Mouse (Mus musculus): ENCODE results near the gene Gm20390.

Gm20390 gene

DNA sequence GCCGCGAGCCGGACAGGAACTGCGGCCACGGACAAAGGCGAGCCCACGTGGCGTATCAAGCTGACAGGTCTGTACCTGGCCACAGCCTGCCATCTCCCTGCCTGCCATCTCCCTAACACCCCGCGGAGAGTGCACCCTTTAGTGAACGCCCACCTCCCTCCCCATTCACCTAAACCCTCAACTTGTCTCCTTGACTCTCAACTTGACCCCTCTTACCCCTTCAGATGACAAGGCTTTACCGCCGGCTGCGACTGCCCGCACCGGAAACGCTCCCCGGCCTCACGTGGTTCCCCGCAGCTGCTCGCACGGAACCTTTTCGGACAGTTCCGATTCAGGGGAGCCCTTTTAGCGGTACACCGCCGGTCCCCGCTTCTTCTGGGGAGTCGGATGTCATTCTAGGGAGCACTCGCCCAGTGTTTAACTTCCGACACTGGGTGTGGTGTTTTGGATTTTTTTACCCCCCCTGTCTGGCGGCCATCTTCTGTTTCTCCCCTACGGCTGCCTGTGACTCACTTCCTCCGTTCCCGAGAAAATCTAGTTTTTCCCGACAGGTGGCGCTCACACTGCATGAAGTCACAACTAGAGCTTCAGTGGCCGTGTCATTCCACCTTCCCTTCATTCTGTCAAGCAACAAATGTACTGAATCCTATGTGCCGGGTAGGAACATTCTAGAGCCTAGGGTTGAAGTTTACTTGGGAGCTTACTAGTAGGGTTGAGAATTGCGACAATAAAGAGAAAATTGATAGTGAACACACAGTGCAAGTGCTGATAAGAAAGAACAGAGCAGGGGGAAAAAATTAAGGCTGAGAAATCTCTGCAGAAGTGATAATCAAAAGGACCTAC is at the start of gene Gm20390, which contains the start of gene Nme1:
TSS of gene Gm20390 (minus strand) at position 289 of the 843 bp plus-strand sequence.
TSS of gene Nme1 (minus strand) at position 517 of the 843 bp plus-strand sequence.
- DNase-seq = peak; percentile 98 to 99

DNA sequence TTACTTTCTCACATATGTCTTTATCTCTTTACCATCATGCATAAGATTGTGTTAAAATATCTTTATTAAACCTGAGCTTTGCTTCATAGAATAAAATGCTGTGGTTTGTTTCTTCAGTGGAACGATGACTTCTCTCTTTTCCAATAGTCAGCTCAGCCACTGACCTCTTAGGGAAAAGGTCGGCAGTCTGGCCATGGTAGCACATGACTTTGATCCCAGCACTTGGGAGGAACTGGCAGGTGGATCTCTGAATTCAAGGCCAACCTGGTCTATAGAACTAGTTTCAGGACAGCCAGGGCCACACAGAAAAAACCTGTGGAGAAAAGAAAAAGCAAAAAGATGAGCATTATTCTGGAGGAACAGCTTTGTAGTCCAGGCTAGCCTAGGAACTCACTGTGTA is 35.3 kb upstream of the Gm20390 start:
- no peak for DNase-seq

DNA sequence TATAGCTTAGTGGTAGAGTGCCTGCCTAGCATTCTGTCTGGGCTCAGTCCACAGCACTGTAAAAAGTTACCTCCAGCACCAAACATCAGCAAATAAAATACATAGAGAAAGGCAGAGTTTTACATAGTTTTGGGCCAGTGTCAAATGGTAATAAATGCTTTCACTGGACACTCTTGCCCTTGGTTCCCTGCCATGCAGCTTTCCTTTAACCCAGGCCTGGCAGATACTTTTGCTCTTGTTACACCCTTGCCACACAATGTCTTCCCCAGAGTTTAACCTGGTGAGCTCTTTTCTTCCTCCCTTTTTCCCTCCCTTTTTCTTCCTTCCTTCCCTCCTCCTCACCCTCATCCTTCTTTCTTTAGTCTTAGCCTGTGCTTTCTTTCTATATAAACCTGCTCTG is 31.2 kb upstream of the Gm20390 start:
- DNase-seq = no peak

DNA sequence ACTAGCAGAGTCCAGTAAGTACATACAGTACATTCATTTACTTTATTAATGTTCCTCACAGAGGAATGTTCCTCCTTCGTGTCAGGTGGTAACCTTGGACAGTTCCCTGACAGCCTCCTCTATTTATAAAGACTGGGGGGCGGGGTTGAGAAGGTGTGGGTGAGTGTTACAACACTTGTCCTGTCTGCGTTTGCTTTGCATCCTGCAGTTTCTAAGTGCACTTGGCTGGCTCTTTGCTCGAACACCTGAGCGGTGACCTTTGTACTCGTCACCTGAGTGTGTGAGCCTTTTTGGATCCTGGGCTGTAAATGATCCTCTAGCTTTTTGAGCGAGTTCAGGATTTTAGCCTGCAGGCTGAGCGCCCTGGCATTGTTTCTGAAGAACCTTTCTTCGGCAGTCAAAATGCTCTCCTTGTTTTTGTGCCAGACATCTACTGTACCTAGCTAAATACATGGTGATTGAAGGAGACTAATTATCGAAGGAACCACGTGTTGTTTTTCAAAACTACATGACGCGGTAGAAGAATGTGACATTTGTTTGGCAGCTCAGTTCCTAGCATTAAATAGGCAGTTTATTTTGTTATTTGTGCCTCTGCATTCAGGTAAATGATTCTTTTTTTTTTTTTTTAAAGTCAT is 29.2 kb upstream of the Gm20390 start:
- DNase-seq = peak; percentile 65 to 68

DNA sequence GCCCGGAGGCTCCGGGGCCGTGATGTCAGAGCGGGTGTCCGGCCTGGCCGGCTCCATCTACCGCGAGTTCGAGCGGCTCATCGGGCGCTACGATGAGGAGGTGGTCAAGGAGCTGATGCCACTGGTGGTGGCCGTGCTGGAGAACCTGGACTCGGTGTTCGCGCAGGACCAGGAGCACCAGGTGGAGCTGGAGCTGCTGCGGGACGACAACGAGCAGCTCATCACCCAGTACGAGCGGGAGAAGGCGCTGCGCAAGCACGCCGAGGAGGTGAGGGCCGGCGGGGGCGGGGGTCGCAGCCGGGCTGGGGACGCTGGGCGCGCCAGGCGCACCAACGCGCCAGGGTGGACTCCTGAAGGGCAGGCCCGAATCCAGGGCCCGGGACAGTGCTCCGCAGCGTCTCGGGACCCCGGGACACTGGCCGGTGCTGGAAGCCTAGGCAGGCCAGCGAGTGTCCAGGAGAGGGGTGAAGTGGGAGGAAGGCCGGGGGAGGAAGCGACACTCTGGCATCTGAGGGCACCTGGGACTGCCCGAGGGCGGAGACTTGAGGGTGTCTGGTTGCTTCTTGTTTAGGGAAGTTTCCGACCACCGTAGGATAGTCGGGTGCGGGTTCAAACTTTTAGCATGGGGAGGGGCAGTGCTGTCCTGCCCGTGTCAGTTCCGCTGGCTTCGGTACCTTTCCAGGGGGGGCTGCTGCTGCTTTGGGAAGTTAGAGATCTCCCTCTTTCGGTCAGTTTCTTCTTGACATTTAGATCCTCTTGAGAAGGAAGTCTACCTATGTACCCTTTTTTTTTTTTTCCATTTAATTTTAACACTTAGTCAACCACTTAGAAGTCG is 28.4 kb upstream of the Gm20390 start:
- peak; percentile 76 to 78 for DNase-seq

DNA sequence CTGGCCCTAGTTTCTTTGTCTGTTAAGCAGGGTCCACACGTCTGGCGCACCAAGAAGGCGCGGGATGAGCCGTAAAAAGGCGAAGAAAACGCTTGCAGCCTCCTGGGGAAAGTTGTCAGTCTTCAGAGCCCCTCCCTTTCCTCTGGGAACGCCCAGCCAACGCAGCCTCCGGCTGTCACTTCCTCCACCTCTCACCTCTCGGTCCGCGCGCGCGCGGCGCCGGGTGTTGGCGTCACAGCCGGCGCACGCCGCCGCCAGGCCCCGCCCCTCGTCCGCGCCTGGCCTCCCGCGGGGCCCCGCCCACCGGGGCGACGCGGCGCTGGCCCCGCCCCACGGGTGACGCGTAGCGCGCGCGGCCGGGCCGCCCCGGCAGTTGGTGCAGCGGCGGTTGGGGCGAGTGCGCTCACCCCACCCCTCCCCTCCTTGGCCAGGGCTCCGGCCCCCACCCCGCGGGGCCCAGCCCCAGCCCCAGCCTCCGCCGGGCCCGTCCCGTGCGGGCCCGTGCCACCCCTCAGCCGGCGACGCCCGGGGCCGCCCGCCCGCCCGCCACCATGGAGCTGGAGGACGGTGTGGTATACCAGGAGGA is 27.7 kb upstream of the Gm20390 start, which contains the start of gene Spag9:
TSS of gene Spag9 (plus strand) at position 372 of the 586 bp plus-strand sequence.
- DNase-seq = peak; percentile 95 to 97

DNA sequence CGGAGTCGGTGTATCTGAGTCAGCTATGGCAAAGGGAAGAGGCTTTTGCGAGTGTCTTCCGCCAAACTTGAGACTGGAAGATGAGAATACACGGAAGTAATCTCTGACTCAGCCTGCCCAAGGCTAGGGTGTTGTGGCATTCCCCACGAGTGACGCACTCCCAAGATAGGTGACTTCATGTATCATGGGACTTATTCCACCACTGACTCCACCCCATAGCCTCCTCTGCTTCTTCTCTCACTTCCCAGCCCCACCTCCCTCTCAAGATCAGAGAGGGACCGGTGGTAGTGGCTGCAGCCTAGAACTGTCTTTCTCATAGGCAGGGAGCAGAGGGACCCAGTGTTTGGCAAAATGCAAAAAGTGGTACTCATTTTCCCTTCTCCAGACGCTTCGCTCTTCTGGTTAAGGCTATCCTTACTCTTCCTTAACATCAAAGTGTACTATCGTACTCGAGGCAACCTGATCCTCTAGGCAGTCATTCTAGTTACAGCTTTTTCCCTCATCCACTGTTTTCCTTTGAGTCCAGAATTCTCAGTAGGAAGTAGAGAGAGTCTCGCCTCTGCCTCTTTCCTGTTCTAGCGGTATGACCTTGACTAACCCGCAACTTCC is 27.1 kb upstream of the Gm20390 start:
- DNase-seq = peak; percentile 87 to 91

DNA sequence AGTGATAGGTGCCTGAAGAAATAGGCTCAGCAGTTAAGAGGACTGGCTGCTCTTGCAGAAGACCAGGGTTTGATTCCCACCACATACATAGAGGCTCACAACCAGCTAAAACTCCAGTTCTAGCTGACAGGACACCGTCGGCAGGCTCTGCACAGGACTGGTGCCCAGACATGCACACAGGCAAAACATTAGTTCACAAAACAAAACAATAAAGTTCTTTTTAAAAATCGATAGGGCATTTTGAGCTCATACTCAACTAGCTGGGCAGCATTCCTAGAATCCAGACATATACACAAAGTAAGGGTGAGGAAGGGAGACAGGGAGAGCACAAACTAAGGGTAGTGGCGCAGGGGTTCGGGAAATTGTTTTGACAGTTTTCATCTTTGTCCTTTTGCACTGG is 26.4 kb upstream of the Gm20390 start:
- DNase-seq = peak in 1 of 2 experiments; percentile 15

DNA sequence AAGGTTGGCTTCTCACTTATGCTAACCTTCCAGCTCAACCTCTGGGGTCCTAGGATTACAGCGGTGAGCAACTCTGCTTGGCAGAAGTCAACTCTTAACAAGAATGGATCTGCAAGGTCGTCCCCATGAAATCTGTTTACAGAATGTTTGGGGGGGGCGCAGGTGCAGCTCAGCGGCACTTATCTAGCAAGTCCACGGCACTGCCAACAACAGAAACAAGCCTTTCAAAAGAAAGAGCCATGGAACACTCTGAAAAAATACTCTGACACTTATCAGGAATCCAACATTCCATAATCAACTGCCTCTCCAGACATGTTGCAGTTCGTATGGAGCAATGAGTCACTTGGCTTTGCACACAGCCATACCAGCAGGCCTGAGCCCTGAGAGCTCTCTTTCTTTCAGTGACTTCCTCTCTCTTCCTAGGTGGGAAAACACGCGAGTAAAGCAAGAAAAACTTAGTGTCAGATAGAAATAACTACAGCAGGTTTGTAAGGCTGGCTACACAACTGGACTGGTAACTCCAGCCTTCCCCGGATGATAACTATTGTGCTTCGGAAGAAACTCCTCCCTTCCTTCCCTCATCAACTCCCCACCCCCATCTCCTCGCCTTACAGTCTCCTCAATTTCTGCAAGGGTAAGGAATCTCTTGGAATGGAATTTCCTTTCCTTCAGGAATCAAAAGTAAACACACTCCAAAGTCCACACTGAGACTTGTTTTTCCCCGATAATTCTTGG is 20.4 kb upstream of the Gm20390 start:
- DNase-seq = no peak

DNA sequence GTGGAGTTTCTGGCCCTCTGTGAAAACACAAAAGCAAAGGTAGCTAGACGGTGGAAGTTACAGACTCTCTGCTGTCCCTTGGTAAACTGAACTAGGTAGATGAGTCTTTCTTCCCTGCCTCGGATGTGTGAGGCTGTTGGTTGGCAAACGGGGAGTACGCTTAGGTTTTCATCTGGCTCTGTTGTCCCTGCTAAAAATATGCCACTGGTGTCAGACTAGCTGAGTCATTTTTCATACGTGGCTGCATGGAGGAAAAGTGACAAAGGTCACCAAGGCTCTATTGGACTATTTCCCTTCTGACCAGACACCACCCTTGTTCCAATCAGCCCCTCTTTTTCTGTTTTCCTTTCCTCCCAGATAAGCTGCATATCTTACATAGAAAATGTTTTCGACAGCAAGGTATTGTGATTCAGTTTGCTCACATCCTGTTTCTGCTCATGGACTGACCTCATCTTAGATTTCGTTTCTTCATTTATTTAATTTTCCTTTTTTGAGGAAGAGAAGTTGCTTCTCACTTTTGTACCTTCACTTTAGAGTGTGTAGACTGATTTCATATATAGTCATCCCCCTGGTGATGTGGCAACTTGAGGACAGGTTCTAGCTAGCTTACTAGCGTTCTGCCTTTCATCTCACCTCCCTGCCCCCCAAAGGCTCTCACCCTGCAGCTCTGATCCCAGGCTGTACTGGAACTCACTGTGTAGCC is 19.7 kb upstream of the Gm20390 start:
- DNase-seq = peak; percentile 41 to 47

DNA sequence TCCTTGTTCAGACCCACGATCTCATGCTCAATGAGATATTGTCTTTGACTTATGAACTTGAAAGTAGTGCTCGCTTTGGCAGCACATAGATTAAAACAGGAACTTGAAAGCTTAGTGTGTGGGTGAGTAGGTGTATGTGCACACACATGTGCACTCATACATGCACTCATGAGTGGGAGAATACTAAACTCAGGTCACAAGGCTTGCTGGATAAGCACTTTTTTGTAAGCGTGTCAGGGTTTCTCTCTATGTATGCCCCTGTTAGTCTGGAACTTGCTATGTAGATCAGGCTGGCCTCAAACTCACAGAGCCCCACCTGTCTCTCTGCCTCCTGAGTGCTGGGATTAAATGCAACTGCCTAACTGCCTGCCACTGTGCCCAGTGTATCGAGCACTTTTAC is 18.9 kb upstream of the Gm20390 start:
- peak; percentile 50 to 57 for DNase-seq

DNA sequence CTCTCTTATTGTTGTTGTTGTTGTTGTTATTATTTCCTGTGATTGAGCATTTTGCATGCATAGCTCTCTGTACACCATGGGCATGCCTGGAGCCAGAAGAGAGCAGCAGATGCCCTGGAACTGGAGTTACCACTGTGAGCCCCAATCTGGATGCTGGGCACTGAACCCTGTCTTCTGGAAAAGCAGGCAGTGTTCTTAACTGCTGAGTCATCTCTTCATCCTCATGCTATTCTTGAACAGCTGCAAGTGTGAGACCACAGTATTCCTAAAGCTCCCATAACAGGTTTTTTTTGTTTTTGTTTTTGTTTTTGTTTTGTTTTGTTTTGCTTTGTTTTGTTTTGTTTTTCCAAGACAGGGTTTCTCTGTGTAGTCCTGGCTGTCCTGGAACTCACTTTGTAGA is 18.2 kb upstream of the Gm20390 start:
- DNase-seq = no peak

DNA sequence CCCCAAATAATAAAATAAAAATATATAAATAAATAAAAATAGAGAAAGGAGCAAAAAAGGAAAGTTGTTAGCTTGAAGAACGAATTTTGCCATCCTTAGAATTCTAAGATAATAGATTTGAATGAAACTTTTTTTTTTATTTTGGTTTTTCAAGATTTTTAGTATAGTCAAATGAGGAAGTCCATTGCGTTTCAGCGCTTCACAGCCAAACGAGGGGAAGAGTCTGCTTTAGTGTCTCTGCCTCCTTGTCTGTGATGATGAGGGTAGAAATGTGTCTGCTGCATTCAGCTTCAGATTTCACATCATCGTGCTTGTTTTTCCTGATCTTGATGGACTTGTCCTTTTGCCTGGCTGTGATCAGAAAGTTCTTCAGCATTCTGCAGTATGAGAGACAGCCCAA is 17.2 kb upstream of the Gm20390 start:
- DNase-seq = peak in 1 of 2 experiments; percentile 23

DNA sequence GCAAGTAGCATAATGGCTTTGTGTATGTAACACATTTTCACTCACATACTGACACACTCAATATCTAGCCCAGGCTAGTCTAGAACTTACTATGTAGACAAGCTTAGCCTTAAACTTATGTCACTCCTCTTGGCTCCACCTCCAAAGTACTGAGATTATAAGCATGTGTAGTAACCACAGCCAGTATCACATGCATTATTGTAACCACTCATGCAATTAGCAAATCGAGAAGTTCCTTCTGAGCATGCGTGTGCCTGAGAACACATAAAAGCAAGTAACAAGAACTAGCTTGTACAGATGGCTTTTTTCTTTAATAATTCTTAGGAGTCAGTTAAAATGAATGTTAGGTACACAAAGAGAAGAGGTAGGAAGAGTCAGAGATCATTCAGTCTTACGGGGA is 16.5 kb upstream of the Gm20390 start:
- peak; percentile 64 for DNase-seq

DNA sequence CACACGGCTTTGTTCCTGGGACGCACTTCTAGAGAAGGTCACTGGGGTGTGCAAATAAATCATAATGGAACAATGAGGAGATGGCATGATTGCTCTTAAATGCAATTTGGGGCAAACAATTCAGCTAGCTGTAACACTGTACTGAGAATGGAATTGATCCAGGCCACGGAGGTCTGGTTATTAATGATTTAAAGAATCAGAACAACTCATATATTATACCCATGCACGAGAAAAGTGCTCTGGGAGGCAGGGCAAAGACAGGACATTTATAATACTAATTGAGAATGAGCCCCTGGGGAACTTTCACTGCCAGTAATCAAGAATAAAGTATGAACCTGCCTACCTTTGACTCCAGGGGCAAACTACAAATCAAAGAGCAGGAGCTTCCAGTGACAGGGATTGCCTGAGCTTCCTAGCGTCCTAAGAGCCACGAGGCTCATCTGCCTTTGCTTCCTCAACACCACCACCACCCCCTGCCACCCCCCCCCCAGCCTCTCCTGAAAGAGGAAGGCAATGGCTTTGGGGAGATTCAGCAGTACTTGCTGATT is 11.5 kb upstream of the Gm20390 start:
- no peak for DNase-seq

DNA sequence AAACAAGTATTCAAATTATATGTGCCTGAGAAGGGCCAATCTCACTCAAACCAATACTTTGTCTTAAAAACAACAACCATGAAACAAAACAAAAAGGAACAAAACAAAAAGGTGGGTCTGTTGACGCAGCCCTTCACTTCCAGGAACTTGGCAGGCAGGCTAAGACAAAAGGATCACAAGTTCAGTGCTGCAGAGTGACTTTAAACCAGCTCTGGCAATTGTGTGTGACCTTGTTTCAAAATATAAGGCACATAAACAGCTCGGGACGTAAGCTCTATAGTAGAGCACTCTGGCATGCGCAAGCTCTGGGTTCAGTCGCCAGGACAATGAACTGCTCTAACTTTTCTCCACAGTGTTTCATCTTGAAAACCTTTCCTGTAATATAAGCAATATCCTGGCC is 4.9 kb upstream of the Gm20390 start:
- no peak for DNase-seq

DNA sequence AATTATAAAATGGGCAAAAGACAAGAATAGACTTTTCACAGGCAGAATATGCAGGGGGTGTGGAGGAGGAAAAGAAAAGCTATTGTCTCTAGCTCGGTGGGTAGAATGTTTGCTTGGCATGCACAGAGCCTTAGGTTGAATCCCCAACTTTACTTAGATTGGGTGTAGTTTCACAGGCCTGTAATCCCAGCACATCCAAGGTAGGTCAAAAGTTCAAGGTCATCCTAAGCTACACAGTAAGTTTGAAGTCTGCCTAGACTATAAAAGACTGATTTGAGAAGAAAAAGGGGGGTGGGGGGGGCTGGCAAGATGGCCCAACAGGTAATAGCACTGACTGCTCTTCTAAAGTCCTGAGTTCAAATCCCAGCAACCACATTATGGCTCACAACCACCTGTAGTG is 1.7 kb upstream of the Gm20390 start:
- no peak for DNase-seq

DNA sequence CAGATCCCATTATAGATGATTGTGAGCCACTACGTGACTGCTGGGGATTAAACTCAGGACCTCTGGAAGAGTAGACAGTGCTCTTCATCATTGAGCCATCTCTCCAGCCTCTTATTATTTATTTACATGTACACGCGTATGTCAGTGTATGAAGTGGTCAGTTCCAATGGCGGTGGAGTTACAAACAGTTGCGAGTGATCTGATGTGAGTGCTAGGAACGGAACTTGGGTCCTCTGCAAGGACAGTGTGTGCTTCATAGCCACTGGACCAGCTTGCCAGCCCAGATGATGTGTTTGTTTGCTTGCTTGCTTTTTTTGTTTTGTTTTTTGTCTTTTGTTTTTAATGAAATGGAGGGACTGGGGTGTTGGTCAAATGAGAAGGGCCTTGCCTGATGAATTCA is 1.1 kb upstream of the Gm20390 start:
- DNase-seq = no peak

DNA sequence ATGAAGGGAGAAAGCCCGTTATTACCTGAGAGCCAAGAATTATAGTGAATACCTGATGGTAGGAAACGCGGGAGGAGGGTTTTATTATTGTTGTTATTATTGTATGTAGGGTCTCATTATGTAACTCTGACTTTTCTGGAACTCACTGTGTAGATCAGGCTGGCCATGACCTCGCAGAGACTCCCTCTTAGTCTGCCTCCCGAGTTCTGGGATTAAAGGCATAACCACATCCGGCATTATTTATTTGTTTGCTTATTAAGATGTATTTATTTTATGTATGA is 695 bp upstream of the Gm20390 start:
- no peak for DNase-seq

DNA sequence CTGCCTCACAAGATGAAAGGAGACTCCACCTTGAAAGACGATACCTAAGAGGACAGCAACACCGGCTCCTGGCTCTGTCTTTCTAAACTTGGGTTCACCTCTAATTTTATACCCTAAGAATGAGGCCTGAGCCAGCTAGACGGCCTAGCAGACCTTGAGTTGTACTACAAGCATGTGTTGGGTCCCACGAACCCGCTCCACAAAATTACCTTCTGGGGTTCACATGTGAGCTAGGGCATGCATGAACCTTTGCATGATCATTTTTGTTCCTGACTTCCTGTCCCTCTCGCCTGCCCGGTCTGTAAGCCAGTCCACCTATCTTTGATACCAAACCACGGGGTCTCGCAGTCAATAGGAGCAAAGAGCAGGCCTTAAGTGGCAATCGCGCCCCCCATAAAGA is 712 bp downstream of the Gm20390 start:
- DNase-seq = peak; percentile 17 to 26

DNA sequence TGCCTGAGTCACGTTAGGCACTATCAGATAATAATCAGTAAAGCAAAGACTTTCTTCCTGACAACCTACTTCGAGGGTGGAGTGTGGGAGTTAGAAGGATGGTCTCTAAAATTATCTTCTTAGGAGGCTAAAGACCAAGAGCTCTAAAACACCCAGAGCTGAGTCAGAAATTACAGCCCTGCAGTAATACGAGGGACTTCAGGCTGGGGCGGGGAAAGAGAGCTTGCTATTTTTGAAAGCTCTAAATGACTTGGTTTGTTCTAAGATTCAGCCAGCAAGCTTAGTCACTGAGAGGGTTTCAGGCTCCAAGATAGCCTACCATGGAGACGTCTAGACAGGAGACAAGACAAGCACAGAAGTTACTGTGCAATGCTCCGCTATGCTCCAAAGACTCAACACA is 2.7 kb downstream of the Gm20390 start:
- no peak for DNase-seq
